Mouse (Mus musculus) heart, postnatal 0 days (tissue): ENCODE results near the gene Tnrc6c.
"Not testable (repeated sequence)": the region's sequence is repeated elsewhere in the genome, so short reads cannot be mapped to it uniquely, and the experiment has no call there.

Source experiments
- CTCF ChIP-seq: IDR thresholded peaks from 2 replicates; pipeline ENCODE4 v1.5.1; 2016; ENCODE audit warnings: antibody characterized with exemption, control low read depth, low read depth
- EP300 ChIP-seq: IDR thresholded peaks from 2 replicates; pipeline ENCODE4 v1.6.1; 2016; ENCODE audit warnings: antibody characterized with exemption, low read depth

- TF ChIP-seq CTCF, EP300: not testable (repeated sequence)
Measured at GRCm38 (mm10) chr11:117788481-117788880, 134.4 kb downstream of the Tnrc6c start.
